Mouse (Mus musculus): ENCODE results near the gene Zc3h4. TPM values are rescaled to one million over a fixed set of nuclear protein-coding genes. Genes with fewer than 3 reads are reported as not detected.
"Not testable (repeated sequence)": the region's sequence is repeated elsewhere in the genome, so short reads cannot be mapped to it uniquely, and the experiment has no call there.

Zc3h4 gene
- polyA plus RNA-seq, 1 experiment from 2014 or later: 20.0 TPM

DNA sequence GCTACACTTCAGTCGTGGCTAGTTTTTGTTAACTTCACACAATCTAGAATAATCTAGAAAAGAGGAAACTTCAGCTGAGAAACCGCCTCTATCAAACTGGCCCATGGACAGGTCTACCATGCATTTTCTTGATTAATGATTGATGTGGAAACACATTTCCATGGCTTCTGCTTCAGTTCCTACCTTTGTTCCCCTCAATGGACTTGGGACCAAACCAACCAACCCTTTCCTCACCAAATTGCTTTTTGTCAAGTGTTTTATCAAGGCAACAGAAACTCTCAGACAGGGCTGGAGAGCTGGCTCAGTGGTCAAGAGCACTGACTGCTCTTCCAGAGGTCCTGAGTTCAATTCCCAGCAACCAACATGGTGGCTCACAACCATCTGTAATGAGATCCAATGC is 30.1 kb upstream of the Zc3h4 start:
- H3K27ac ChIP-seq (replicated peaks; ENCODE audit: low read depth, low read length): no peak overlapping the region
- no peaks in the 10 kb centered on the region for H3K27me3 ChIP-seq (ENCODE audit: control insufficient read depth, insufficient read depth, low read length)
- no peak for DNase-seq (ENCODE audit: low spot score)
- no peaks in the 10 kb centered on the region for H3K4me1 ChIP-seq (ENCODE audit: control insufficient read depth, insufficient read depth, low read length)
- no peaks in the 10 kb centered on the region for H3K9me3 ChIP-seq (ENCODE audit: control insufficient read depth, low read length)
- no peak overlapping the region for H3K4me2 ChIP-seq (ENCODE audit: low read depth, severe bottlenecking)
- ATAC-seq (ENCODE audit: insufficient number of reproducible peaks, low FRiP score, low TSS enrichment, low read depth): no peak
- H3K4me3 ChIP-seq (ENCODE audit: low read depth, low read length): no peak overlapping the region
- no peak overlapping the region for H3K9ac ChIP-seq (ENCODE audit: low read length)
- 92% methylated on average over 2 of the region's 2 CpGs for WGBS
- H3K36me3 ChIP-seq (ENCODE audit: control insufficient read depth, insufficient read depth, low read length): peaks cover 24% of the 10 kb centered on the region

DNA sequence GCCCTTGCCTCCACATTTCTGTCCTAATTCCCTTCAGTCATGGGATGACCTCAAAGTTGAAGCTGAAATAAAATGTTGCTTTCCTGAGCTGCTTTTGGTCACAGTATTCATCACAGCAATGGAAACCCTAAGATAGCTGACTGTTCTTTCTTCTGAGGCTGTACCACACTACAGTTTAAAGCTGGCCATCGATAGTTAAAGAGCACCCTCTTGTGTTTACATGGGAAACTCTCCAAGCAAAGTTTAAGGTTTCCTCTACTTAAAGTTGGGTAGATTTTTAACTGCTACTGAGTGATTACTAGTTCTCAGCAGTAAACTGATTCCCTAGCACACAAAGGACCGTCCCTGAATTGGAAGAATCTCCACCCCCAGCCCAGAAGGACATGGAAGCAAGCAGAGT is 27.0 kb upstream of the Zc3h4 start:
- no peaks in the 10 kb centered on the region for H3K27me3 ChIP-seq (ENCODE audit: control insufficient read depth, insufficient read depth, low read length)
- H3K27ac ChIP-seq (replicated peaks; ENCODE audit: low read depth, low read length): no peak overlapping the region
- no peak overlapping the region for H3K9ac ChIP-seq (ENCODE audit: low read length)
- no peak overlapping the region for H3K4me3 ChIP-seq (ENCODE audit: low read depth, low read length)
- peaks cover 29% of the 10 kb centered on the region for H3K36me3 ChIP-seq (ENCODE audit: control insufficient read depth, insufficient read depth, low read length)
- no peaks in the 10 kb centered on the region for H3K9me3 ChIP-seq (ENCODE audit: control insufficient read depth, low read length)
- no peaks in the 10 kb centered on the region for H3K4me1 ChIP-seq (ENCODE audit: control insufficient read depth, insufficient read depth, low read length)
- WGBS: 76% methylated on average over 2 of the region's 2 CpGs
- ATAC-seq (ENCODE audit: insufficient number of reproducible peaks, low FRiP score, low TSS enrichment, low read depth) (no peak), DNase-seq (ENCODE audit: low spot score) (no peak)
- H3K4me2 ChIP-seq (ENCODE audit: low read depth, severe bottlenecking): no peak overlapping the region

DNA sequence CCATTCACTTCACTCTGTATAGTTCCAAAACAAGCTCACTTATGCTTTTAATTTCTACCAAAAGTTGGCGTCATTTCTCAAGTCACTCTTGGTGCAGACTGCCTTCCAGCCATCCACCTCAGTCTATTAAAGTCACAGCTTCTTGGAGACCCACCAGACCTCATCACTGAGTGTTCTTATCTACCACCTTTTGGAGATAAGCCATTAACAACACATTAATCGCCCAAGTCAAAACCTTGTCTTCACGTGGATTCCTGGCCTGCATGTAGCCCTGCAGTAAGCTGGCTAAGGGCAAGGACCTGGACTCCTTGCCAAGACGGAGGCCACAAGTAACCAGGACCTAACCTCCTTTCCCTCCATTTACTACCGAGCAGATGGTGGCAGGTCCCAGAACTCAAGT is 25.7 kb upstream of the Zc3h4 start:
- H3K9ac ChIP-seq (ENCODE audit: low read length): no peak overlapping the region
- ATAC-seq (ENCODE audit: insufficient number of reproducible peaks, low FRiP score, low TSS enrichment, low read depth): no peak

DNA sequence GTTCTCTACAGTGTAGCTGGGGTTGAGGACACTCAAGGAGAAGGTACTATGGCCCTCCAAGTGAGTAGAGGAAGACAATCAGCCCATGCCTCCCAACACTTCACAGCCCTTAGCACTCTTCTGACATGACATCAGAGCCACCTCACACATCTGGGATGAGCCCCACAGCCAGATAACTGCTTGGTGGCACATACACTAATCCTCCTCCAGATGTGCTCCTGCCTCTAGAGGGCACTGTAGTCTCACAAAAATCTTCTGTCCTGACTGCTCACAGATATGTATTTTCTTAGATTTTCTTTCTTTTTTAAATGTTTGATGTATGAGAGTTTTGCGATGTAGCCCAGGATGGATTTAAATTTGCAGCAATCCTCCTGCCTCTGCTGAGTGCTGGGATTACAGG is 24.2 kb upstream of the Zc3h4 start:
- no peak overlapping the region for H3K9ac ChIP-seq (ENCODE audit: low read length)
- no peaks in the 10 kb centered on the region for H3K27me3 ChIP-seq (ENCODE audit: control insufficient read depth, insufficient read depth, low read length)
- no peaks in the 10 kb centered on the region for H3K9me3 ChIP-seq (ENCODE audit: control insufficient read depth, low read length)
- H3K27ac ChIP-seq (replicated peaks; ENCODE audit: low read depth, low read length): no peak overlapping the region
- H3K4me3 ChIP-seq (ENCODE audit: low read depth, low read length): no peak overlapping the region
- no peaks in the 10 kb centered on the region for H3K4me1 ChIP-seq (ENCODE audit: control insufficient read depth, insufficient read depth, low read length)
- DNase-seq (ENCODE audit: low spot score): peak; percentile 36
- no peak overlapping the region for H3K4me2 ChIP-seq (ENCODE audit: low read depth, severe bottlenecking)
- H3K36me3 ChIP-seq (ENCODE audit: control insufficient read depth, insufficient read depth, low read length): peaks cover 23% of the 10 kb centered on the region
- 94% methylated on average over 1 of the region's 1 CpGs for WGBS
- no peak for ATAC-seq (ENCODE audit: insufficient number of reproducible peaks, low FRiP score, low TSS enrichment, low read depth)

More for the DNA sequence above, 25.7 kb upstream of the Zc3h4 start:
- Histone ChIP-seq H3K27me3 (ENCODE audit: control insufficient read depth, insufficient read depth, low read length) (no peaks in the 10 kb centered on the region), H3K36me3 (ENCODE audit: control insufficient read depth, insufficient read depth, low read length) (peaks cover 30% of the 10 kb centered on the region), H3K4me1 (ENCODE audit: control insufficient read depth, insufficient read depth, low read length) (no peaks in the 10 kb centered on the region), H3K9me3 (ENCODE audit: control insufficient read depth, low read length) (no peaks in the 10 kb centered on the region), H3K4me3 (ENCODE audit: low read depth, low read length) (no peak overlapping the region), H3K4me2 (ENCODE audit: low read depth, severe bottlenecking) (no peak overlapping the region), H3K27ac (replicated peaks; ENCODE audit: low read depth, low read length) (no peak overlapping the region)
- 90% methylated on average over 5 of the region's 5 CpGs for WGBS
- no peak for DNase-seq (ENCODE audit: low spot score)

DNA sequence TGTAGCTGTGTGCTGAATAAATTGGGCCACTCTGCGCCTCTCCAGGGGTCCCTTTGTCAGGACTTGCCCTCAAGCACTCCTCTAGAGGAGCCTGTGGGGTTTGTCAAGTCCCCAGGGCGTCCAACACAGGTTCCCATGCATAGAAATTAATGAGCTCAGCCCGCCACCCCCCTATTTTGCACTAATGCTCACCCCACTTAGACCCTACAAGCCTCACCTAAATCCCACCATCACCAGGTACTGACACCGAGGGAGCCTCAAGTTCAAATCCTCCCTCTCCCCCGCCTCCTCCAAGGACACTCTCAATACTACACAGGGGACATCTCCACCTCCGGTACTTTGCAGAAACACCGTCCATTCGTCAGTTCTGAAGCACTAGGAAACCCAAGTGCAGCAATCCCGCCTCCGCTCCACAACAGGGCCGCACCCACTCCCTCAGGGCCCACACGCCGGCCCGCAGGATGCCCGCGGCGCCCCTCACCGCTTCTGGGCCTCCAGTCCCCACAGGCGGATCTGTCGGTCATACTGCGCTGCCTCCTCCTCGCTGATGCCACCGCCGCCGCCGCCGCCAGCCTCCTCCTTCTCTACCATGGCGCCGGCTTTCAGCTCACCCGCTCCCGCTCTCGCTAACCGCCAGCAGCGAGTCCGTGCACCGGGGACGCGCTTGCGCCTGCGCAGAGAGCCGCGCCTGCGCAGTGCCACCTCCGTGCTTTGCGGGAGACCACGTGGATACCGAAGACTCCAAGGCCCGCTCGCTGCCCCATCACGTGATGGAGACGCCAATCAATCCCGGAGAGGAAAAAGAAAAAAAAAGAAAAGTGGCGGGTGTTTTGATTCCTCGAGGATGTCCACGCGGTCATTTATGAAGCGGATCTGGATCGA is 13.3 kb upstream of the Zc3h4 start, which contains the start of gene Sae1:
Gene Sae1, minus strand, starts transcription at position 647 of the 882 bp plus-strand sequence.
- under 1% methylated on average over 58 of the region's 58 CpGs for WGBS
- H3K4me1 ChIP-seq (ENCODE audit: control insufficient read depth, insufficient read depth, low read length): peaks cover 9% of the 10 kb centered on the region
- H3K4me3 ChIP-seq (ENCODE audit: low read depth, low read length): peak within 1 kb of the TSS; percentile 98
- peak within 1 kb of the TSS; percentile 68; the same call in 1 of the 2 replicates for H3K27ac ChIP-seq (replicated peaks; ENCODE audit: low read depth, low read length)
- DNase-seq (ENCODE audit: low spot score) (peak; percentile 96), ATAC-seq (ENCODE audit: insufficient number of reproducible peaks, low FRiP score, low TSS enrichment, low read depth) (peak; percentile 91)
- H3K9me3 ChIP-seq (ENCODE audit: control insufficient read depth, low read length): no peaks in the 10 kb centered on the region
- H3K4me2 ChIP-seq (ENCODE audit: low read depth, severe bottlenecking): peak within 1 kb of the TSS; percentile 90
- H3K9ac ChIP-seq (ENCODE audit: low read length): peak within 1 kb of the TSS; percentile 96
- peaks cover 2% of the 10 kb centered on the region; the same call in 1 of the 2 replicates for H3K36me3 ChIP-seq (ENCODE audit: control insufficient read depth, insufficient read depth, low read length)
- H3K27me3 ChIP-seq (ENCODE audit: control insufficient read depth, insufficient read depth, low read length): no peaks in the 10 kb centered on the region

DNA sequence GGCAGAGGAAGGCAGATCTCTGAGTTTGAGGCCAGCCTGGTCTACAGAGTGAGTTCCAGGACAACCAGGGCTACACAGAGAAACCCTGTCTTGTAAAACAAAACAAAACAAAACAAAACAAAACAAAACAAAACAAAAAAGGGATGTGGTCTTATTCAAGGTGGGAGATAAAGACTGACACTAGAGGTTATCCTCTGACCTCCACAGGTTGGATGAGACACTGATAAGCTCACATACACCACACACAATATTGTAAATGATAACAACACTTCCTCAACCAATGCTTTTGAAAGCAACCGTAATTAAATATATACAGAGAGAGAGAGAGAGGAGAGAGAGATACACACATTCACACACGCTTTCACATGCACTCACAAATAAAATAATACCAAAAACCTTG is 10.8 kb upstream of the Zc3h4 start:
- not testable (repeated sequence) for H3K9me3 ChIP-seq (ENCODE audit: control insufficient read depth, low read length); H3K27ac ChIP-seq (replicated peaks; ENCODE audit: low read depth, low read length); H3K4me3 ChIP-seq (ENCODE audit: low read depth, low read length); H3K27me3 ChIP-seq (ENCODE audit: control insufficient read depth, insufficient read depth, low read length); ATAC-seq (ENCODE audit: insufficient number of reproducible peaks, low FRiP score, low TSS enrichment, low read depth); H3K4me2 ChIP-seq (ENCODE audit: low read depth, severe bottlenecking); H3K9ac ChIP-seq (ENCODE audit: low read length); H3K36me3 ChIP-seq (ENCODE audit: control insufficient read depth, insufficient read depth, low read length); DNase-seq (ENCODE audit: low spot score); H3K4me1 ChIP-seq (ENCODE audit: control insufficient read depth, insufficient read depth, low read length)
- 86% methylated on average over 2 of the region's 2 CpGs for WGBS

DNA sequence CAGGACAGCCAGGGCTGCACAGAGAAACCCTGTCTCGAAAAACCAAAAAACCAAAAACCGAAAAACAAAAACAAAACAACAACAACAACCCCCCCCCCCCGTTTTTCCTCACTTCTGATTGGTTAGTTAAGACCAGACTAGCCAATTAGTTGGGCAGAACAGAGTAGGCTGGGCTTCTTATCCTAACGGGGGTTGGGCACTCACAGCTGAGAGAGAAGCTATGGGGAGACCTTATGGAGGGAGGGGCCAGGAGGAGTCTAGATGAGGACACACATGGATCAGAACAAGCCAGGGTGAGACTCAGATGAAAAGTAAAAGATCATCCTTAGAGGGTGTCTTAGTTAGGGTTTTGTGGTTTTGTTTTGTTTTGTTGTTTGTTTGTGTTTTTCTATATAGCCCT is 7.8 kb upstream of the Zc3h4 start:
- DNase-seq (ENCODE audit: low spot score) (no peak), ATAC-seq (ENCODE audit: insufficient number of reproducible peaks, low FRiP score, low TSS enrichment, low read depth) (no peak)
- 45% methylated on average over 4 of the region's 4 CpGs for WGBS
- Histone ChIP-seq H3K4me2 (ENCODE audit: low read depth, severe bottlenecking) (no peak overlapping the region), H3K27me3 (ENCODE audit: control insufficient read depth, insufficient read depth, low read length) (no peaks in the 10 kb centered on the region), H3K27ac (replicated peaks; ENCODE audit: low read depth, low read length) (no peak overlapping the region), H3K4me1 (ENCODE audit: control insufficient read depth, insufficient read depth, low read length) (no peaks in the 10 kb centered on the region), H3K9me3 (ENCODE audit: control insufficient read depth, low read length) (no peaks in the 10 kb centered on the region), H3K36me3 (ENCODE audit: control insufficient read depth, insufficient read depth, low read length) (no peaks in the 10 kb centered on the region), H3K4me3 (ENCODE audit: low read depth, low read length) (no peak overlapping the region), H3K9ac (ENCODE audit: low read length) (no peak overlapping the region)

DNA sequence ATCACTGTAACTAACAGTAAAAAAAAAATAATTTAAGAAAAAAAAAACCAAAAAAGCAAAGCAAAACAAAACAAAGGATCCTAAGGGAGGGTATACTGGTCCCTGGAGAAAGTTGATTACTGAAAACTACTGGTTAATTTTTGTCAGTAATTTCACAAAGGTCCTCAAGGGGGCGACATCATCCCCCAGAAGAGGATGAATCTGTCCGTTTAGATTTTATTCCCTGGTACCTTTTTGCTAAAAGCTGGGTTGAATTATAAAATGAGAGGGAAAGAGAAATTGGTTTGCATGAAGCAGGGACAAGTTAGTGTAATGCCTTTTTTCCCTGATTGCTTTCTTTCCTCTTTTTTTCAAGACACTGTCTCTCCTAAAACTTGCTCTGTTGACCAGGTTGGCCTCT is 4.8 kb upstream of the Zc3h4 start:
- H3K27ac ChIP-seq (replicated peaks; ENCODE audit: low read depth, low read length): no peak overlapping the region
- H3K4me1 ChIP-seq (ENCODE audit: control insufficient read depth, insufficient read depth, low read length): no peaks in the 10 kb centered on the region; the same call in 1 of the 2 replicates
- DNase-seq (ENCODE audit: low spot score): no peak
- no peaks in the 10 kb centered on the region for H3K27me3 ChIP-seq (ENCODE audit: control insufficient read depth, insufficient read depth, low read length)
- no peak overlapping the region for H3K4me2 ChIP-seq (ENCODE audit: low read depth, severe bottlenecking)
- no peak overlapping the region for H3K9ac ChIP-seq (ENCODE audit: low read length)
- H3K36me3 ChIP-seq (ENCODE audit: control insufficient read depth, insufficient read depth, low read length): no peaks in the 10 kb centered on the region
- H3K9me3 ChIP-seq (ENCODE audit: control insufficient read depth, low read length): no peaks in the 10 kb centered on the region
- WGBS: 2% methylated on average over 2 of the region's 2 CpGs
- ATAC-seq (ENCODE audit: insufficient number of reproducible peaks, low FRiP score, low TSS enrichment, low read depth): no peak
- H3K4me3 ChIP-seq (ENCODE audit: low read depth, low read length): no peak overlapping the region
